Mouse (Mus musculus) ES-E14 (cell line): ENCODE data around the gene Hmgn3. TPM values are rescaled to one million over a fixed set of nuclear protein-coding genes. Genes with fewer than 3 reads are reported as not detected.

ENCODE experiments used
- DNase-seq: peaks from one replicate; pipeline ENCODE4 v3.0.0-alpha.2; 2013; ENCODE audit warnings: low read depth, low spot score
- H3K27ac ChIP-seq: 2 replicates; pipeline ENCODE4 v1.5.1; 2012; ENCODE audit warnings: low read depth, mild to moderate bottlenecking, low read length, moderate library complexity, mixed read lengths; ENCODE audit not compliant: poor library complexity, insufficient read depth, severe bottlenecking
- H3K36me3 ChIP-seq: 2 replicates; pipeline ENCODE4 v1.6.1; 2012; ENCODE audit warnings: mild to moderate bottlenecking, low read length, moderate library complexity, mixed read lengths; ENCODE audit not compliant: control insufficient read depth, poor library complexity, insufficient read depth, severe bottlenecking
- H3K4me1 ChIP-seq, 2 experiments: fragments of 150-350 bp in 1 of 2; sonication (generic) in 1 of 2; 2 replicates each; pipeline ENCODE4 v1.6.1; 2012; ENCODE audit warnings: low read length in 2 of 2, mild to moderate bottlenecking in 1 of 2, mixed read lengths in 1 of 2; ENCODE audit not compliant: control insufficient read depth in 2 of 2, insufficient read depth in 2 of 2, poor library complexity in 1 of 2
- H3K4me3 ChIP-seq, 2 experiments: fragments of 150-350 bp in 1 of 2; sonication (generic) in 1 of 2; 2 replicates each; pipeline ENCODE4 v1.5.1; 2012; ENCODE audit warnings: low read length in 2 of 2, low read depth in 1 of 2, mild to moderate bottlenecking in 1 of 2, mixed read lengths in 1 of 2; ENCODE audit not compliant: insufficient read depth in 1 of 2, poor library complexity in 1 of 2, severe bottlenecking in 1 of 2
- H3K9ac ChIP-seq: 2 replicates; pipeline ENCODE4 v1.6.1; 2012; ENCODE audit warnings: low read depth, mild to moderate bottlenecking, low read length, mixed read lengths; ENCODE audit not compliant: poor library complexity, insufficient read depth, severe bottlenecking
- H3K9me3 ChIP-seq: fragments of 150-350 bp; sonication (generic); 2 replicates; pipeline ENCODE4 v1.6.1; 2012; ENCODE audit warnings: low read depth, mild to moderate bottlenecking, low read length; ENCODE audit not compliant: control insufficient read depth, insufficient read depth
- CHD2 ChIP-seq: IDR thresholded peaks from 2 replicates; pipeline ENCODE4 v1.6.1; 2014; ENCODE audit warnings: mild to moderate bottlenecking, low read depth, low read length, inconsistent platforms
- HCFC1 ChIP-seq: IDR thresholded peaks from 2 replicates; pipeline ENCODE4 v1.6.1; 2012; ENCODE audit warnings: low read length, inconsistent platforms, borderline replicate concordance; ENCODE audit not compliant: insufficient read depth
- MAFK ChIP-seq: IDR thresholded peaks from 2 replicates; pipeline ENCODE4 v1.6.1; 2014; ENCODE audit warnings: mild to moderate bottlenecking, low read depth, low read length, inconsistent platforms; ENCODE audit not compliant: insufficient read depth
- ZC3H11A ChIP-seq: IDR thresholded peaks from 2 replicates; pipeline ENCODE4 v1.6.1; 2012; ENCODE audit warnings: low read depth, mild to moderate bottlenecking, inconsistent platforms, low read length, borderline replicate concordance
- ZNF384 ChIP-seq: IDR thresholded peaks from 2 replicates; pipeline ENCODE4 v1.6.1; 2012; ENCODE audit warnings: low read depth, low read length, inconsistent platforms
- in situ Hi-C, 2 experiments: fragments of 600-800 bp; cut with MboI; formaldehyde crosslinking; loops; one replicate each; pipeline ENCODE4 v1.15.1; 2025; ENCODE audit warnings: low sequenced_read_pairs in 2 of 2, inconsistent platforms in 1 of 2; ENCODE audit not compliant: unreplicated experiment in 2 of 2
- total RNA-seq: library from RNA; depleted of rRNA; stranded (reverse); fragments of 300-350 nt; gene quantifications from 2 replicates; pipeline ENCODE4 v1.2.3, GENCODE M21; 2012; rRNA removed

The Hmgn3 gene
- total RNA-seq, result 3.9 and 9.2 TPM in 2 replicates

GRCm38 (mm10) chr9:83146446-83147188, at the start of gene Hmgn3:
Gene Hmgn3, minus strand, starts transcription at chr9:83146685.
- DNase-seq, result peak; percentile 60
- TF ChIP-seq MAFK, result no peak
- TF ChIP-seq ZNF384, result peak; percentile 90
- Histone ChIP-seq H3K4me3 (peak within 1 kb of the TSS; percentile 53 to 55), H3K9me3 (no peaks in the 10 kb centered on the region), H3K36me3 (no peaks in the 10 kb centered on the region), H3K9ac (peak within 1 kb of the TSS; percentile 29), H3K4me1 (0 out of 4 replicates have a peak, but pooled peaks cover 0 to 3% of the 10 kb centered on the region in 2 experiments), H3K27ac (no peak within 1 kb of the TSS)
- in situ Hi-C loops, result no loop called here

GRCm38 (mm10) chr9:83195765-83196164, 49.3 kb upstream of the Hmgn3 start:
- DNase-seq, result no peak
- in situ Hi-C loops, result no loop called here
- Histone ChIP-seq H3K9ac (no peak overlapping the region), H3K4me1 (peaks cover 0 to 2% of the 10 kb centered on the region in 2 experiments; a peak in 1 of 4 replicates), H3K27ac (no peak overlapping the region), H3K36me3 (no peaks in the 10 kb centered on the region), H3K4me3 (no peak overlapping the region), H3K9me3 (no peaks in the 10 kb centered on the region)
- TF ChIP-seq ZNF384, result no peak
- TF ChIP-seq CHD2, result no peak
- TF ChIP-seq HCFC1, result no peak
- TF ChIP-seq MAFK, result no peak
- TF ChIP-seq ZC3H11A, result no peak

- in situ Hi-C loops, result no loop called here
- Histone ChIP-seq H3K4me1 (peaks cover 0 to 2% of the 10 kb centered on the region in 2 experiments; a peak in 1 of 4 replicates), H3K36me3 (no peaks in the 10 kb centered on the region), H3K4me3 (no peak overlapping the region), H3K9me3 (no peaks in the 10 kb centered on the region), H3K9ac (no peak overlapping the region), H3K27ac (no peak overlapping the region)
- DNase-seq, result no peak
- no peak for TF ChIP-seq CHD2
- no peak for TF ChIP-seq ZC3H11A
- TF ChIP-seq MAFK, result no peak
- no peak for TF ChIP-seq HCFC1
- no peak for TF ChIP-seq ZNF384
Measured at GRCm38 (mm10) chr9:83195007-83195406, 48.5 kb upstream of the Hmgn3 start.

- H3K36me3 ChIP-seq, result no peaks in the 10 kb centered on the region
- H3K27ac ChIP-seq, result no peak overlapping the region
- H3K9ac ChIP-seq, result no peak overlapping the region
- no peak for DNase-seq
- in situ Hi-C loops, result no loop called here
- TF ChIP-seq ZC3H11A (no peak), MAFK (no peak), HCFC1 (no peak), CHD2 (no peak), ZNF384 (no peak)
- H3K4me1 ChIP-seq, result no peaks in the 10 kb centered on the region
- no peak overlapping the region for H3K4me3 ChIP-seq
- H3K9me3 ChIP-seq, result peaks cover 3% of the 10 kb centered on the region; the same call in 1 of the 2 replicates
Measured at GRCm38 (mm10) chr9:83187752-83188151, 41.3 kb upstream of the Hmgn3 start.
